Mouse (Mus musculus) embryonic facial prominence, embryonic 11.5 days (tissue): ENCODE results near the gene Gan. TPM values are rescaled to one million over a fixed set of nuclear protein-coding genes. Genes with fewer than 3 reads are reported as not detected.

Experiments used
- ATAC-seq: fragments of 200-750 bp; cut with Nextera tagmentation; replicated peaks from 2 replicates; pipeline ENCODE4 v1.8.0; 2017; ENCODE audit warnings: low read depth; ENCODE audit not compliant: insufficient number of reproducible peaks, low FRiP score, low TSS enrichment
- DNase-seq: peaks from one replicate; pipeline ENCODE4 v3.0.0-alpha.2; 2015; ENCODE audit warnings: low spot score
- H3K27ac ChIP-seq: fragments of 300-500 bp; sonication (generic); replicated peaks from 2 replicates; pipeline ENCODE4 v1.5.1; 2014; ENCODE audit warnings: mild to moderate bottlenecking, low read depth, low read length, control low read depth
- H3K27me3 ChIP-seq: fragments of 300-500 bp; sonication (generic); 2 replicates; pipeline ENCODE4 v1.6.1; 2014; ENCODE audit warnings: mild to moderate bottlenecking, low read length, moderate library complexity, mixed read lengths; ENCODE audit not compliant: control insufficient read depth, insufficient read depth
- H3K36me3 ChIP-seq: fragments of 300-500 bp; sonication (generic); replicated peaks from 2 replicates; pipeline ENCODE4 v1.6.1; 2014; ENCODE audit warnings: low read depth, mild to moderate bottlenecking, low read length, moderate library complexity, mixed read lengths; ENCODE audit not compliant: control insufficient read depth, insufficient read depth
- H3K4me1 ChIP-seq: fragments of 300-500 bp; sonication (generic); 2 replicates; pipeline ENCODE4 v1.6.1; 2014; ENCODE audit warnings: low read length, mixed read lengths; ENCODE audit not compliant: control insufficient read depth, insufficient read depth
- H3K4me2 ChIP-seq: fragments of 300-500 bp; sonication (generic); 2 replicates; pipeline ENCODE4 v1.6.1; 2014; ENCODE audit warnings: low read depth, mild to moderate bottlenecking, control low read depth, low read length, moderate library complexity
- H3K4me3 ChIP-seq: fragments of 300-500 bp; sonication (generic); 2 replicates; pipeline ENCODE4 v1.5.1; 2014; ENCODE audit warnings: low read depth, low read length, control low read depth
- H3K9ac ChIP-seq: fragments of 300-500 bp; sonication (generic); replicated peaks from 2 replicates; pipeline ENCODE4 v1.6.1; 2014; ENCODE audit warnings: mild to moderate bottlenecking, control low read depth, low read length
- H3K9me3 ChIP-seq: fragments of 300-500 bp; sonication (generic); replicated peaks from 2 replicates; pipeline ENCODE4 v1.6.1; 2016; ENCODE audit warnings: mild to moderate bottlenecking, low read length, inconsistent platforms, mixed read lengths; ENCODE audit not compliant: control insufficient read depth
- WGBS: fragments of 180-500 bp; shearing (Covaris S2); extraction: QIAGEN DNeasy Blood & Tissue Kit; methylation state at CpG from one replicate; pipeline ENCODE4 v1.1.7; 2014; 5-methylcytosine and 5-hydroxymethylcytosine counted together
- polyA plus RNA-seq: library from polyadenylated mRNA; unstranded; fragments of >200 nt; fragmentation: Nextera tagmentation; extraction: Ambion mirVana; gene quantifications from 2 replicates; pipeline ENCODE4 v1.2.1, GENCODE M21; 2014

Gene Gan
- polyA plus RNA-seq, 1 experiment from 2014 or later: 1.9 TPM

- Histone ChIP-seq H3K4me2 (no peak overlapping the region), H3K4me1 (no peaks in the 10 kb centered on the region; the same call in none of the 2 replicates), H3K9me3 (no peaks in the 10 kb centered on the region), H3K9ac (no peak overlapping the region), H3K36me3 (0 out of 2 replicates have a peak, but pooled peaks cover 2% of the 10 kb centered on the region), H3K27me3 (no peaks in the 10 kb centered on the region), H3K27ac (no peak overlapping the region), H3K4me3 (no peak overlapping the region)
- DNase-seq (no peak), ATAC-seq (no peak)
- WGBS: 95% methylated on average over 4 of the region's 4 CpGs
These were observed 38.7 kb downstream of the Gan start for GRCm38 (mm10) chr8:117196593-117196992.

DNA sequence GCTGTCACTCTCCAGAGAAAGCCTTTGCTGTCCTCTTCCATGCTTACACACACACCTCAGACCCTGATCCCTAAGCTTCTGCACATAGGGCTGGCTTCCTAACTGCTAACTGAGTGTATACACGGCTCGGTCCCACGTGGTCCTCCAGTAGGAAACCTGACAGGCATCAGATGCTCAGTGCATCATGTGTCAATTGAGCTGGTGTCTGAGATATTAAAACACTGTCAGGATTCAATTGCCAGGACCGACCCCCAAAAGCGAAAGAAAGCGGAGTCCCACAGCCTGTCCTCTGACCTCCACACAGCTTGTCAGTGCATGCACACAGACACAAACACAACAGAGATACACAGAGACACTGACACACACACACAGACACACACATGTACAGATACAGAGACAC, 39.6 kb downstream of the Gan start:
- ATAC-seq (no peak), DNase-seq (no peak)
- WGBS: 90% methylated on average over 6 of the region's 6 CpGs
- Histone ChIP-seq H3K9me3 (no peaks in the 10 kb centered on the region), H3K4me1 (no peaks in the 10 kb centered on the region; the same call in none of the 2 replicates), H3K4me3 (no peak overlapping the region), H3K27me3 (no peaks in the 10 kb centered on the region), H3K36me3 (0 out of 2 replicates have a peak, but pooled peaks cover 2% of the 10 kb centered on the region), H3K27ac (no peak overlapping the region), H3K9ac (no peak overlapping the region), H3K4me2 (no peak overlapping the region)

DNA sequence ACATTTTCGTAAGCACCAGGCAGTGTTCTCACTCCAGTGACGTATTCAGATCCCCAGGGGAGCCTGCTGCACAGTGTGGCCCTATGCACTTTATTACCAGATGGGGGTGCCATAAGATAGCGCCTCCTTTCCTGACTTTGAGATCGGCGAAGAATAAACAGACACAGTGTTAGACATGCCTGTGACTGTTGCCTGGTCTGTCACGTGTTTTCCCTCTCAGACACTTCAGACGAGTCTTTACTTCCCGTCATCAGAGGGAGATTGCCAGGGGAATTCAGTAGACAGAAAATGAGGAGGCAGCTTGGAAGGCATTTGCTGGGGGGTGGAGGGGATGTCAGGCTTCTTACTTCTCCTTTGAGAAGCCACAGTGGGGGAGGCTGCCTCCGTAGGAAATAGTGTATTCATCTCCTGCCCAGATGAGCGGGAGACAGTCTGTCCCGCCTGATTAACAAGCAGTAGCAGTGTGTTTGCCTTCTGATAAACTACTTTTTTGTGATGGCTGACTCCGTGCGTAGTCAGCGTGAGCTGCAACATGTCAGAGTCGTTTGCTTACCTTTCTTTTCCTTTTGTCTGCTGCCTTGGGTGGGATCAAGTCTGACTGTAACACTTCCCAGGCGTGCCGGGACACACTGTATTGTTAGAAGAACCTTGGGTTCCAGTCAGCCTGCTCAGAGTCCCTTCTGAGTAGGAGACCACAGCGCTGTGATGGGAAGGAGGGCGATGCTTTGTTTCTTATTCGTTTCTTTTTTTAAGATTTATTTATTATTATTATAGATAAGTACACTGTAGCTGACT, 40.4 kb downstream of the Gan start:
- Histone ChIP-seq H3K36me3 (0 out of 2 replicates have a peak, but pooled peaks cover 2% of the 10 kb centered on the region), H3K9ac (no peak overlapping the region), H3K4me2 (no peak overlapping the region), H3K4me3 (no peak overlapping the region), H3K27me3 (no peaks in the 10 kb centered on the region), H3K4me1 (no peaks in the 10 kb centered on the region; the same call in none of the 2 replicates), H3K9me3 (no peaks in the 10 kb centered on the region), H3K27ac (peak overlapping the region; percentile 52; the same call in 1 of the 2 replicates)
- DNase-seq (peak; percentile 57), ATAC-seq (peak; percentile 31; the same call in 1 of the 2 replicates)
- WGBS: 54% methylated on average over 20 of the region's 20 CpGs

DNA sequence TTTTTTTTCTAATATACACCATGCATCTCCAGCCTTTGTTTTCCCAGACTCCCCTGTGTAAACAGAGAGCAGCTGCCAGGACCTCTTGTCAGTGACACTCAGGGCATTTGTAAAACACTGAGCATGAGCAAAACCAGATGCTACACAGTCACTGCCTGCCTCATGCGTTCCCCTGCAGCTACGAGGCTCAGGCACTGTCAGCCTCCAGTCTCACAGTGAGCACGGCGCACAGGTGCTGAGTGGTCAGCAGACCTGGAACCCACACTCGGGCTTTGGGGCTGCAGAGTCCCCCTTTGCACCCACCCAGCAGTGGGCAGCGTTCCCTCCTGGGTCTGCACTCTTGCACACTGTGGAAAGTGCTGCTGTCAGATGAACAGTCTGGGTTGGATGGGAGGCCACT, 41.7 kb downstream of the Gan start:
- Histone ChIP-seq H3K36me3 (no peaks in the 10 kb centered on the region; the same call in 1 of the 2 replicates), H3K4me1 (no peaks in the 10 kb centered on the region; the same call in none of the 2 replicates), H3K9me3 (no peaks in the 10 kb centered on the region), H3K4me3 (no peak overlapping the region), H3K27ac (0 out of 2 replicates have a peak overlapping the region, but pooled peaks have one; percentile 28), H3K4me2 (no peak overlapping the region), H3K9ac (no peak overlapping the region), H3K27me3 (no peaks in the 10 kb centered on the region)
- ATAC-seq (0 out of 2 replicates have a peak, but pooled peaks have one; percentile 16), DNase-seq (peak; percentile 68)
- 43% methylated on average over 6 of the region's 6 CpGs for WGBS

DNA sequence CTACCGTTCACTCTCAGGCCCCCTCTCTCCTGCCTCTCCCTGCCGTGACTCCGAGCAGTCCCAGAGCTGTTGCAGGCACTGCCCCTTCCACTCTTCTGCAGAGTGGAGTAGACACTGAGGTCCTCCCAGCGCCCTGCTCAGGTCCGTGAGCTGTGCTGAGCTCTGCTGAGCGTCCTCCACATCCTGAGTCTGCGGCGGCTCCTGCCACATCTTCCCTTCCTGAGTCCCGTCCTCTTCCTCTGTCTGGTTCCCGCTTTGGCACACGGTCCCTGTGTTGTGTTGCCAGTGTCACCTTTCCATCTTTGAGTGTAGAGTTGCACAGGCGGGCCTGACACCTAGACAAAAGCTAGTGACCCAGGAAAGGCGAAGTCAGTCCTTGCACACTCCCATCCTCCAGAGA, 42.4 kb downstream of the Gan start:
- ATAC-seq (no peak), DNase-seq (no peak)
- H3K27me3 ChIP-seq: no peaks in the 10 kb centered on the region
- 69% methylated on average over 13 of the region's 13 CpGs for WGBS
- H3K4me3 ChIP-seq: no peak overlapping the region
- no peaks in the 10 kb centered on the region; the same call in none of the 2 replicates for H3K4me1 ChIP-seq
- 0 out of 2 replicates have a peak overlapping the region, but pooled peaks have one; percentile 13 for H3K9ac ChIP-seq
- no peak overlapping the region; the same call in 1 of the 2 replicates for H3K4me2 ChIP-seq
- no peaks in the 10 kb centered on the region; the same call in 1 of the 2 replicates for H3K36me3 ChIP-seq
- peak overlapping the region; percentile 65 for H3K27ac ChIP-seq
- H3K9me3 ChIP-seq: no peaks in the 10 kb centered on the region

DNA sequence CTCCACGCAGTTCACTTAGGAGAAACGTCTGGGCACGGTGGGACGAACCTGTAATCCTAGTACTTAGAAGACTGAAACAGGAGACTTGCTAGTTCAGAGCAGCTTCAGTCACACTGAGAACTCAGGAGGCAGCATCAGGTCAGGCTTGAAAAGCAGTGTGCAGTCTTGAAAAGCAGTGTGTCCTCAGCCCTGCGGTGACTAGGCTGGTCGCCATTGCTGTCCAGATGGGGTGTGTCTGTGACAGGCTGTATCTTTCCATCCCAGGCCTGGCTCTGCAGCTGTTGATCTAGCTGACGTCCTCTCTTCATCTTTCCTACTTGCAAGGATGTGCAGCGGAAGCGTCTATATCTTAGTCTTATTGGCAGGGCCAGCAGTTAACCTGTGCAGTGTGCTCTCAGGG, 42.9 kb downstream of the Gan start:
- WGBS: 72% methylated on average over 9 of the region's 9 CpGs
- Histone ChIP-seq H3K9ac (no peak overlapping the region), H3K9me3 (no peaks in the 10 kb centered on the region), H3K4me2 (no peak overlapping the region), H3K27me3 (no peaks in the 10 kb centered on the region), H3K4me1 (no peaks in the 10 kb centered on the region; the same call in none of the 2 replicates), H3K4me3 (no peak overlapping the region), H3K27ac (no peak overlapping the region), H3K36me3 (no peaks in the 10 kb centered on the region; the same call in 1 of the 2 replicates)
- no peak for ATAC-seq
- no peak for DNase-seq

DNA sequence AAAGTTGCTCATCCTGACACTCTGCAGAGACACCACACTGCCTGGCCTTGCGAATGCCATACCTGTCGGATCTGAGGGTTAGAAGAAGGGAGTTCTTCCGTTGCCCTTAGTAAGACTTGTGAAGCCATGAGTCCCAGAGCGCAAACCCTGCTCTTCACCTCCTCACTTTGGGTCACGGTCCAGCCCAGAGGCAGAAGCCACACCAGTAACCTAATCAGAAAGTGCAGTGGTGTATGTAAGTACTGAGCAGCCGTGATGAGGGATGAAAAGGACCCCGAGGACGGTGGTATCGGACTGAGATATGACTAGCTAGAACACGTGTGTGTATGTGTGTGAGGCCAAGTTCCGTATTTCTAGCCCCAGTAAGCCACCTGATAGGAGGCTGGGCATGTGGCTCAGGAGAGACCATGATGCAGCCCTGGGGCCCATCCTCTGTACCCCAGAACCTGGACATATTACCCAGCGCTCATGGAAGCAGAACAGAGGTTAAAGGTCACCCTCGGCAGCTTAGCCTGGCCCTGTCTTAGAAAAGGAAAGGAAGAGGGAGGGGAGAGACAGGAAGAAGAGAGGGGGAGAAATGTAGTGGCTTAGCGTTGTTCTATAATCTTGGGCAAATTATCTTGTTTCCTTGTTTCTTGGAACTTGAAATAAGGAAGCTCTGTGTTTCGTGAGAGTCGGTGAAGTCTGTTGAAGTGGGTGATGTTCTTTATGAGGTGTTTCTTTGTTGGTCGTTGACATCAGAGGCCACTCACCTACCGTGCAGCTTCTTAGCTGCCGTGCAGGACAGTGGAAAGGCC, 43.5 kb downstream of the Gan start:
- WGBS: 70% methylated on average over 19 of the region's 19 CpGs
- H3K27me3 ChIP-seq: no peaks in the 10 kb centered on the region
- no peak overlapping the region for H3K4me2 ChIP-seq
- no peak overlapping the region for H3K4me3 ChIP-seq
- no peaks in the 10 kb centered on the region; the same call in none of the 2 replicates for H3K4me1 ChIP-seq
- no peak overlapping the region for H3K27ac ChIP-seq
- no peak for DNase-seq
- no peak for ATAC-seq
- no peaks in the 10 kb centered on the region for H3K9me3 ChIP-seq
- no peak overlapping the region for H3K9ac ChIP-seq
- H3K36me3 ChIP-seq: no peaks in the 10 kb centered on the region; the same call in 1 of the 2 replicates
